Mouse (Mus musculus): ENCODE measurements around the gene Hebp2.

- TF ChIP-seq CTCF (IDR thresholded peaks at IDR 0.05; ENCODE audit: borderline replicate concordance, control insufficient read depth, extremely low read depth, insufficient read depth, low read length, poor library complexity) (no peak), POLR2A (IDR thresholded peaks at IDR 0.05; ENCODE audit: control insufficient read depth, extremely low read depth, insufficient read depth, low read length, poor library complexity) (no peak)
Measured at GRCm38 (mm10) chr10:18497066-18497465, 48.8 kb downstream of the Hebp2 start.

All from thymus, adult 2 months (tissue).